Mouse (Mus musculus): ENCODE results near the gene Sstr3. TPM values are rescaled to one million over a fixed set of nuclear protein-coding genes. Genes with fewer than 3 reads are reported as not detected.

Gene Sstr3
- 0.30 and 0.58 TPM in 2 replicates for polyA plus RNA-seq (2015; fragmentation: Nextera tagmentation; extraction: Ambion mirVana)

DNA sequence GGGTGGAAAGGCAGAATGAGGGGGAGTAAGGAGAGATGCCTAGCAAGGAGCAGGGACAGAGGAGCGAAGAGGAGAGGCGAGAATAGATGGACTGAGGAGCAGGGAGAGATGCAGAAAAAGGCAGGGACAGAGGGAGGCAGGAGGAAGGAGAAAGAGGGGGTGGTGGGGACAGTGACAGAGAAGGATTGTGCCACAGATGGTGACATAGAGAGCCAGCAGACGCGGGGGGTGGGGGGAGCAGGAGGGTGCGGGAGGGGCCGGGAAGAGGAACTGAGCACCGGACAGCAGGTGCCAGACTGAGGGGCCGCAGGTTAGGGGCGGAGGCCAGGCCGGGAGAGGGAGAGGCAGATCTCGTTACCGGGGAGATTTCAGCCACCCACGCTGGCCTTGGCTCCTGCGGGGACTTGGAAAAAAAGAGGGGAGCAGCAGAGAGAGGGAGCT lies at the start of gene Sstr3:
Gene Sstr3, minus strand, starts transcription at position 125 of the 441 bp plus-strand sequence.
- 0 out of 2 replicates have a peak, but pooled peaks have one; percentile 28 for ATAC-seq (replicated peaks; ENCODE audit: low FRiP score)
- no peak within 1 kb of the TSS for H3K27ac ChIP-seq
- peaks cover 6% of the 10 kb centered on the region; the same call in 1 of the 2 replicates for H3K27me3 ChIP-seq
- no peaks in the 10 kb centered on the region for H3K9me3 ChIP-seq (replicated peaks)
- no peak within 1 kb of the TSS for H3K9ac ChIP-seq
- no peaks in the 10 kb centered on the region for H3K36me3 ChIP-seq
- 5% methylated on average over 14 of the region's 14 CpGs for WGBS
- peak within 1 kb of the TSS; percentile 48 for H3K4me2 ChIP-seq
- peak within 1 kb of the TSS; percentile 8; the same call in 1 of the 2 replicates for H3K4me3 ChIP-seq (replicated peaks)
- H3K4me1 ChIP-seq: peaks cover 36% of the 10 kb centered on the region

DNA sequence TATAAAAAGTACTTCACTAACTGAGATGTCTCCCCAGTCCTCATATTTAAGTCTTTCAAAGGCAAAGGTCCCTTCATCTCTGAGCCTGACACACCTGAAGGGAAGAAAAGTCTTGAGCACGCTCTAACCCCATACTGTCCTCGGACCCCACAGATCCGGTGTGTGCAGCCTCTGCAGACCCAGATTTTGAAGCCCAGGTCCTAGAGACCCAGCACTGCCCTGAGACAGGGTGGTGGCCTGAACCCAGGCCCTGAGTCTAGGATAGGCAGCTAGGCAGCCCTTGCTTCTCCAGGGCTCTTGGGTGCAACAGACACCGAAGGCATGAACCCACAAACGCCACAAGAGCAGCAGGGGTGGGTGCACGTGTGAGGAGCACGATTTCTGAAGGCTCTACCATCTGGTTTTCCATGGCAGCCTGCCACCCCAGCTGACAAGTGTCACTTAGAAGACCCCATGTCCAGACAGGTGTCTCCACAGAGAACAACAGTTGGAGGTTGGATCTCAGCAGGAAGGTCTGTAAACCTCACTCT lies 49.5 kb upstream of the Sstr3 start:
- Histone ChIP-seq H3K4me1 (peaks cover 11% of the 10 kb centered on the region; the same call in 1 of the 2 replicates), H3K4me2 (no peak overlapping the region), H3K36me3 (no peaks in the 10 kb centered on the region), H3K9me3 (replicated peaks) (no peaks in the 10 kb centered on the region), H3K27me3 (no peaks in the 10 kb centered on the region), H3K27ac (no peak overlapping the region), H3K9ac (no peak overlapping the region), H3K4me3 (replicated peaks) (no peak overlapping the region)
- no peak for ATAC-seq (replicated peaks; ENCODE audit: low FRiP score)
- WGBS: 91% methylated on average over 7 of the region's 7 CpGs

DNA sequence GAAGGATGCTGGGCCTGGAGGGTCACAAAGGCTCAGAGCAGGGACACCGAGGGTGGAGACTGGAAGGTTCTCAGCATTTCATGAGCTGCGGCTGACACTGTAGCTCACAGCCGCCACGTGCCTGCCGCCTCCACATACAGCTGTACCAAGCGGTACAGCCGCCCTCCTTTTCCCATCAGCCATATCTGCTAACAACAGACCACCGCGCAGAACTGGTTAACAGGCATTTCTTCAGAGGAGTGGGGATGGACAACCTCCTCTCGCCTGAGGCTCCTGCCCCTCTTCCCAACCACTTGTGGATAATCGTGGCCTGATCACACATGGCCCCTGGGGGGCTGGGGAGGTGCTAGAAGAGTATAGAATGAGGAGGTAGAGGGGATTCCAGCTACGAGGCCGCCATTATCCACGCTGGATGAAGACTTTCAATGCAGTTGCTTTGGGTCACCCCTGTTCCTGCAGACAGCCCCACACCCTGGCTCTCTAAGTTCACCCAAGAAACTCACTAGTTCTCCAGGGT lies 48.0 kb upstream of the Sstr3 start:
- Histone ChIP-seq H3K4me2 (no peak overlapping the region), H3K4me3 (replicated peaks) (no peak overlapping the region)

DNA sequence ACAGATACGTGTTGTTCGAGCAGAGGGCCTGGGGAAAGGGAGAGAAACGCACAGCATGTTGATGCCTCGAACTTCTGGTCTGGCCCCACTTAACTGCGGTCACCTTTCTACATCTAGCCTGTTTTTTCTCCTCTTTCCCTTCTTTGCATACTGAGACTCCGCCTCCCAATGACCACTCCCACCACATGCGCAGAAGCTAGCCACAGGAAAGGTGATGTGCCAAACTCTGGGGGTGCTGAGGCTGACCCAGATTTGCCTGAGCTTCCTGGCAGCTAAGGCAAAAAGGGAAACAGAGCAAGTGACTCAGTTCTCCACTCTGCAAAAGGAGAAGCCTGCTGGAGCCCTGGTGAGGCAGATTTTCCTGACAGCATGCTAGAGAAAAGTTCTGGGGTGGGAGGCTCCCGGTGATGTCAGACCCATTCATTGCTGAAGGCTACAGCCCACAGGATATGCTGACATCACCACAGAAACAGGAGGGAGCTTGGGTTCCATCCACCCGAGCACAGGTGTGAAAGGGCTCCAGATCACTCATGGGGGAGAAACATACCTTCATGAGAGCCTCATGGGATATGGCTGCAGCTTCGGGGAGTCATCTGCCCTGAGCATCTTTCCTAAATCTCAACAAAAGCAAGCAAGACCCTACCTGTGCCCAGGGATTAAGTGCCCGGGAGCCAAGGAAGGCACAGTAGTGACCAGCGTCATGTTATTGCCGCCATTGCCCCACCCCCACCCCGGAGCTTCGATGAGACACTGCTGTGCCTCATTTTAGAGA lies 47.4 kb upstream of the Sstr3 start:
- ATAC-seq (replicated peaks; ENCODE audit: low FRiP score): no peak
- peaks cover 11% of the 10 kb centered on the region; the same call in 1 of the 2 replicates for H3K4me1 ChIP-seq
- no peak overlapping the region for H3K4me3 ChIP-seq (replicated peaks)
- no peaks in the 10 kb centered on the region for H3K9me3 ChIP-seq (replicated peaks)
- no peak overlapping the region for H3K27ac ChIP-seq
- H3K9ac ChIP-seq: no peak overlapping the region
- H3K4me2 ChIP-seq: no peak overlapping the region
- 50% methylated on average over 15 of the region's 15 CpGs for WGBS
- H3K36me3 ChIP-seq: no peaks in the 10 kb centered on the region
- H3K27me3 ChIP-seq: no peaks in the 10 kb centered on the region

More for the DNA sequence above, 48.0 kb upstream of the Sstr3 start:
- H3K27ac ChIP-seq: no peak overlapping the region
- no peaks in the 10 kb centered on the region for H3K9me3 ChIP-seq (replicated peaks)
- H3K9ac ChIP-seq: no peak overlapping the region
- WGBS: 73% methylated on average over 14 of the region's 14 CpGs
- no peak for ATAC-seq (replicated peaks; ENCODE audit: low FRiP score)
- H3K27me3 ChIP-seq: no peaks in the 10 kb centered on the region
- H3K36me3 ChIP-seq: no peaks in the 10 kb centered on the region
- H3K4me1 ChIP-seq: peaks cover 11% of the 10 kb centered on the region; the same call in 1 of the 2 replicates

DNA sequence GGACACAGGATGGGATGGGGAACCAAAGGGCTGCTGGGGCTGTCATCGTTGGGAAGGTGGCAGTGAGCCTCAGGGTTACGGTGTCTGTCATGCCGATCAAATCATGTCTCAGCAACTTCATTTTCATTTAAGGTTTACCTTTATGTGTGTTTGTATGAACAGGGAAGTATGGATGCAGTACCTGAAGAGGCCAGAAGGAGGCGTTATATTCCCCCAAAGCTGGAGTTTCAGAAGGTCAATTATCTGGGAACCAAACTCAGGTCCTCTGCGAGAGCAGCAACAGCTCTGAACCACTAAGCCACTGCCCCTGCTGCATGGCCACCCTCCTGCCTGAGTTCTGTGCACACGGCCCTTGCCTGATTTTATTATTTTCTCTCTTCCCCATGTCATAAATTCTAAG lies 46.3 kb upstream of the Sstr3 start:
- 73% methylated on average over 6 of the region's 6 CpGs for WGBS
- Histone ChIP-seq H3K4me1 (peaks cover 11% of the 10 kb centered on the region; the same call in 1 of the 2 replicates), H3K9ac (no peak overlapping the region), H3K4me2 (no peak overlapping the region), H3K27me3 (no peaks in the 10 kb centered on the region), H3K4me3 (replicated peaks) (no peak overlapping the region), H3K9me3 (replicated peaks) (no peaks in the 10 kb centered on the region), H3K36me3 (no peaks in the 10 kb centered on the region), H3K27ac (no peak overlapping the region)
- ATAC-seq (replicated peaks; ENCODE audit: low FRiP score): no peak

DNA sequence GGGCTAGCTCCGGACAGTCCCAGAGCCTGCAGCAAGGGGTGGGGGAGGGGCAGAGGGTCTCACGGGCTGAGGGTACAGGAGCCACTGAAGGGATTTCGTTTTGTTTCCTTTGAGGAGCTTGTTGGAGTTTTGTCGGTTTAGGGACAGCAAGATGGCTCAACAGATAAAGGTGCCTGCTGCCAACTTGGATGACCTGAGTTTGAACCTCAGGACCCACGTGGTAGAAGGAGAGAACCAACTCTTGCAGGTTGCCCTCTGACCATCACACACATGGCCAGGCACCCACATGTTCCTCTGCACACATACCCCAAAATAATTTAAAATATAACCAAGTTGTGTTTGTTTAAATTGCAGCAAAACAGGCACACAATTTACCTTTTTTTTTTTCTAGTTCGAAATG lies 45.5 kb upstream of the Sstr3 start:
- H3K27ac ChIP-seq: no peak overlapping the region
- 64% methylated on average over 6 of the region's 6 CpGs for WGBS
- ATAC-seq (replicated peaks; ENCODE audit: low FRiP score): no peak
- no peak overlapping the region for H3K4me3 ChIP-seq (replicated peaks)
- H3K4me2 ChIP-seq: no peak overlapping the region
- H3K4me1 ChIP-seq: peaks cover 11% of the 10 kb centered on the region; the same call in 1 of the 2 replicates
- H3K9me3 ChIP-seq (replicated peaks): no peaks in the 10 kb centered on the region
- no peaks in the 10 kb centered on the region for H3K36me3 ChIP-seq
- H3K27me3 ChIP-seq: no peaks in the 10 kb centered on the region
- H3K9ac ChIP-seq: no peak overlapping the region

DNA sequence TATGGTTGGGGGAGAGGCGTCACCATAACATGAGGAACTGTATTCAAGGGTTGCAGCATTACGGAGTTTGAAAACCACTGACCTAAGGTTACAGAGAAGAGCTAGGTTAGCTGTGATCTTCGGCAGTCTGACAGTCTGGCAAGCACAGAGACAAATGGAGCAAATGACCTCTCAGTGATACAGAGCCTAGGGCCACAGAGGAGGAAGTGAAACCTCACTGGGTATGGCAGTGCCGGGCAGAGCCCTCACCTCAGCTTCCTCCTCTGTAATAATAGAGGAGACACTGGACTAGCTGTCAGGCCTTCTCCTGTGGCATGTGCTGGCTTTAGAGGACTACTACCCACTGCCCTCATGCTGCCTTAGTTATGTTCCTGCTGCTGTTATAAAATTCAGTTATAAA lies 44.4 kb upstream of the Sstr3 start:
- H3K36me3 ChIP-seq: no peaks in the 10 kb centered on the region
- H3K9ac ChIP-seq: no peak overlapping the region
- 81% methylated on average over 4 of the region's 4 CpGs for WGBS
- H3K9me3 ChIP-seq (replicated peaks): 0 out of 2 replicates have a peak, but pooled peaks cover 3% of the 10 kb centered on the region
- H3K4me1 ChIP-seq: peaks cover 11% of the 10 kb centered on the region; the same call in 1 of the 2 replicates
- H3K4me3 ChIP-seq (replicated peaks): no peak overlapping the region
- no peak overlapping the region for H3K27ac ChIP-seq
- H3K27me3 ChIP-seq: no peaks in the 10 kb centered on the region
- H3K4me2 ChIP-seq: no peak overlapping the region
- ATAC-seq (replicated peaks; ENCODE audit: low FRiP score): no peak

DNA sequence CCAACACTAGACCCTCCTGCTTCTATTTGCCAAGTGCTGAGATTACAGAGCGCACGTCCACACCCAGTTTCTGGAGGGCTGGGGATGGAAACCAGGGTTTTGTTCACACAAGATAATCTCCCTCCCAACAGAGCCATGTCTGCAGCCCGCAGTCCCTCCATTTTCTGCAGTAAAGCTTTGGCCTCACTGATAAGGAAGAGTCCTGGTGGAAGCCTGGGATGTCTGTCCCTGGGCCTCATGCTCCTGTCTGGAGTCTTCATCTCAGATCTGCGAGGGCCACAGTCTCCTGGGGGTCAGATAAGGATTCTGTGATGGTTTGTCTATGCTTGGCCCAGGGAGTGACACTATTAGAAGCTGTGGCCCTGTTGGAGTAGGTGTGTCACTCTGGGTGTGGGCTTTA lies 43.6 kb upstream of the Sstr3 start:
- Histone ChIP-seq H3K36me3 (no peaks in the 10 kb centered on the region), H3K4me1 (peaks cover 11% of the 10 kb centered on the region; the same call in 1 of the 2 replicates), H3K4me2 (no peak overlapping the region), H3K27ac (no peak overlapping the region), H3K9ac (no peak overlapping the region), H3K27me3 (0 out of 2 replicates have a peak, but pooled peaks cover 3% of the 10 kb centered on the region), H3K4me3 (replicated peaks) (no peak overlapping the region), H3K9me3 (replicated peaks) (0 out of 2 replicates have a peak, but pooled peaks cover 3% of the 10 kb centered on the region)
- ATAC-seq (replicated peaks; ENCODE audit: low FRiP score): no peak
- 91% methylated on average over 4 of the region's 4 CpGs for WGBS

DNA sequence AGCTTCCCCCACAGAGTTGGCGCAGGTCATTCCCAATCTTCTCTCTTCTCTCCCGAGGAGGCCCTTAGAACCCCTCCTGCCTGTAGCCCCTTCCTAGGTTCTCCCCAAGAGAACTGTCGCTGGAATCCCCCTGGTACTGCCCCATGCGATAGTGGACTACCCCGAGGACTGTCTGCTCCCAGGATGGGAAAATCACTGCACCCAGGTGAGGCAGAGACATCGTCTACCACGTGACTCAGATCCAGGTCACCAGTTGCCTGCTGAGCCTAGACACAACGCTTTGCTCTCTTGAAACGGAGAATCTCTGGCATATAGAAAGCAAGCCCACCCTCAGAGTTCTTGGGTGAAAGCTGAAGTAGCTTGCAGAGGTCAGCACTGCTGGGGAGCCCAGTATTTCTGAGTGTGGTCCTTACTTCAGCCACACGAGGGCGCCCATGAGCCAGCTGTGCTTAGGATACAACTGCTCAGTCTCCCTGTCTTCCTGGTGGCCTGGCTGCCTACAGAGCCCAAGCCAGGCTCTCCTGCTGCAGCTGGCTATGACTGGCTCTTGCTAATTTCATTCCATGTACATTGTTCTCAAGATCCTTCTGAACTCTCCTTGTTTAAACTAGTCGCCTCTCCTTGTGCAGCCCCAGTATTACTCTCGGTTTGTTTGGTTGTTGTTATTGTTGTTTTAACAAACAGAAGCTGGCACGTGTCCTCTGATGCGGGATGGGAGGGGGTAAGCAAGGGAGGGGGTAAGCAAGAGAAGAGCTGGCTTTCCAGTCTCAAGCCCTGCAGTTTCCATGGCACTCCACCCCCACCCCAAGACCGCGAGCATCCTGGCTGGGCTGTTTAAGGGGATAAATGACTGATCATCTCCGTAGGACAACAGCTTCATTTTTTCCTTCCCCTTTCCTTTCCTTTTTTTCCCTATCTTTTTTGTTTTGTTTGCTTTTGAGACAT lies 42.8 kb upstream of the Sstr3 start:
- Histone ChIP-seq H3K4me3 (replicated peaks) (no peak overlapping the region), H3K36me3 (no peaks in the 10 kb centered on the region), H3K4me1 (peaks cover 11% of the 10 kb centered on the region; the same call in 1 of the 2 replicates), H3K9me3 (replicated peaks) (0 out of 2 replicates have a peak, but pooled peaks cover 3% of the 10 kb centered on the region), H3K4me2 (no peak overlapping the region), H3K9ac (no peak overlapping the region), H3K27ac (no peak overlapping the region), H3K27me3 (peaks cover 5% of the 10 kb centered on the region; the same call in 1 of the 2 replicates)
- WGBS: 52% methylated on average over 18 of the region's 18 CpGs
- peak; percentile 79 for ATAC-seq (replicated peaks; ENCODE audit: low FRiP score)

DNA sequence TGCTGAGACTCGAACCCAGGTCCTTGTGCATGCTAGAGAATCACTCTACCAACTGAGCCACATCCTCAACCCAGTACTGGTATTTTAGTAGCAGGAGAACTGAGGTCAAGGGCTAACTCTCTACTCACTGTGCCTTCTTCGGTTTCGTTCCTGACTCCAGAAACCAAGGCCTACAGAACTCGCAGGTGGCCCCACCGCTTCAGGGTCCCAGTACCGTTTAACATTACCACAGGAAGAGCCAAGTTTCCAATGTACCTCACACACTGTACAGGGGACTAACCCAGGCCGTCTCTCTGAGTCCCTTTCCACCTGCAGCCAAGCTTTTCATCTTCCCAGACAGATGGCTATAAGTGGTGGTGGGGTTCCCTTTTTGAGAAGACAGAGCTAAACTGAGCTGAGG lies 40.9 kb upstream of the Sstr3 start:
- Histone ChIP-seq H3K4me2 (no peak overlapping the region), H3K4me3 (replicated peaks) (no peak overlapping the region), H3K9ac (no peak overlapping the region), H3K4me1 (peaks cover 13% of the 10 kb centered on the region), H3K27ac (no peak overlapping the region), H3K9me3 (replicated peaks) (0 out of 2 replicates have a peak, but pooled peaks cover 3% of the 10 kb centered on the region), H3K36me3 (no peaks in the 10 kb centered on the region), H3K27me3 (peaks cover 5% of the 10 kb centered on the region; the same call in 1 of the 2 replicates)
- 91% methylated on average over 7 of the region's 7 CpGs for WGBS
- no peak for ATAC-seq (replicated peaks; ENCODE audit: low FRiP score)

DNA sequence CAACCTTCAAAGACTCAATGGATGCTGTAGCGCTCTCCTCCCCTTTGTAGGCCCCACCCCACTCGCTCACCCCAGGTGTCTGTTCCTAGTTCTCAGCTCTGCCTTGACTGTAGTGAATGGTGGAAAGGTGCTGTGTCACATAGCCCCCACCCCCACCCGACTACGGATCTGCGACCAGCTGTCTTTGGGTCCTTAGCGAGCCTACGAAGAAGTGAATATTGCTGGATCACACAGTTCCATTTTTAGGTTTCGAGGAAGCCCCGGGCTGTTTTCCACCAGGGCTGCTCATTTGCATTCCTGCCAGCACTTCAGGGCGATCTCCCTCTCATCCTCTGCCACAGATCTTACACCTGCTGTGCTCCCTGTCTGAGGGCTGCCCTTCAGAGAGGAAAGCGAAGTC lies 38.9 kb upstream of the Sstr3 start:
- H3K27ac ChIP-seq: no peak overlapping the region
- H3K36me3 ChIP-seq: no peaks in the 10 kb centered on the region
- no peak overlapping the region for H3K4me2 ChIP-seq
- 0 out of 2 replicates have a peak, but pooled peaks cover 3% of the 10 kb centered on the region for H3K9me3 ChIP-seq (replicated peaks)
- H3K4me3 ChIP-seq (replicated peaks): no peak overlapping the region
- peaks cover 25% of the 10 kb centered on the region for H3K4me1 ChIP-seq
- peaks cover 5% of the 10 kb centered on the region; the same call in 1 of the 2 replicates for H3K27me3 ChIP-seq
- H3K9ac ChIP-seq: no peak overlapping the region
- WGBS: 32% methylated on average over 11 of the region's 11 CpGs
- no peak for ATAC-seq (replicated peaks; ENCODE audit: low FRiP score)
